Comparison of ENCODE assay signal across 22 mouse cellular contexts in genomic region chr8:46988366-46988765, GRCm38 (mm10). TPM values are rescaled to one million over a fixed set of nuclear protein-coding genes. Genes with fewer than 3 reads are reported as not detected.
DNase-seq lines count a peak whose midpoint lies in the region; TF ChIP-seq lines count a peak whose summit lies in the region.
"Had no signal": no experiment of that assay in that cellular context is flagged by ENCODE, and none has a peak within 500 bp of the region (broad histone marks: within the 10 kb centered on the region; RNA-seq: fewer than 3 reads in every experiment).

No protein-coding gene starts in this region.

- H3K79me2 ChIP-seq in heart, adult 2 months (replicated peaks; ENCODE audit: control insufficient read depth, insufficient read depth, low read length) = no peaks in the 10 kb centered on the region

- intact Hi-C loops in heart, adult 2 months (cut with DNase I) = no loop called here

- H3K36me3 ChIP-seq in heart, adult 2 months (ENCODE audit: control insufficient read depth, insufficient read depth, low read length) = no peaks in the 10 kb centered on the region
- H3K36me3 ChIP-seq: embryonic facial prominence, embryonic 12.5 days; heart, embryonic 10.5 days; hindbrain, embryonic 12.5 days had no signal

- H3K4me1 ChIP-seq in heart, adult 2 months (ENCODE audit: control insufficient read depth, insufficient read depth, low read length) = peaks cover 7% of the 10 kb centered on the region
- H3K4me1 ChIP-seq: heart, embryonic 10.5 days; hindbrain, embryonic 12.5 days had no signal

- no peaks in the 10 kb centered on the region for H3K27me3 ChIP-seq in heart, adult 2 months (ENCODE audit: control insufficient read depth, insufficient read depth, low read length)
- H3K27me3 ChIP-seq: CH12.LX; embryonic facial prominence, embryonic 12.5 days; hindbrain, embryonic 12.5 days had no signal

- no peak overlapping the region for H3K9ac ChIP-seq in heart, adult 2 months (ENCODE audit: low read depth, low read length)
- H3K9ac ChIP-seq: embryonic facial prominence, embryonic 12.5 days; forebrain, postnatal 0 days; hindbrain, embryonic 12.5 days had no signal

- H3K4me3 ChIP-seq in heart, adult 2 months = no peak overlapping the region
- H3K4me3 ChIP-seq: embryonic facial prominence, embryonic 12.5 days; heart, embryonic 10.5 days; hindbrain, embryonic 12.5 days had no signal

- TF ChIP-seq CTCF in heart, adult 2 months (IDR thresholded peaks at IDR 0.05) = no peak
- no peak for TF ChIP-seq CTCF in brain, embryonic 14.5 days (IDR thresholded peaks at IDR 0.05; ENCODE audit: borderline replicate concordance, extremely low read depth, insufficient read depth, insufficient read length)

- 52% methylated on average over 6 of the region's 6 CpGs for WGBS in heart, adult 2 months

- no peak overlapping the region for H3K27ac ChIP-seq in heart, adult 2 months
- H3K27ac ChIP-seq: embryonic facial prominence, embryonic 12.5 days; heart, embryonic 10.5 days; hindbrain, embryonic 12.5 days had no signal

- no peak for TF ChIP-seq EP300 in heart, adult 2 months (IDR thresholded peaks at IDR 0.05; ENCODE audit: insufficient read depth, low read depth, low read length)

- no peak for TF ChIP-seq POLR2A in heart, adult 2 months (IDR thresholded peaks at IDR 0.05; ENCODE audit: insufficient read depth, low read depth, low read length)
- no peak for TF ChIP-seq POLR2A in brain, embryonic 14.5 days (IDR thresholded peaks at IDR 0.05; ENCODE audit: borderline replicate concordance, extremely low read depth, insufficient read depth, insufficient read length, poor library complexity, severe bottlenecking)

- peak; percentile 85 for DNase-seq in heart, adult 11 months
- DNase-seq in heart, adult 2 months = no peak
- DNase-seq in layer of hippocampus, adult 9-11 months = peak; percentile 20
- DNase-seq in layer of hippocampus, postnatal 36 days = no peak
- peak; percentile 52 for DNase-seq in Muller cell, postnatal 12 days (ENCODE audit: inconsistent ontology term)
- peak; percentile 21 for DNase-seq in brain, embryonic 14.5 days (ENCODE audit: low read depth)
- no peak for DNase-seq in thymus, postnatal 4 days
- DNase-seq: adrenal gland, adult 8-10 months; adrenal gland, postnatal 36 days; cerebellum, adult 11-12 months; cerebellum, adult 9-10 months; cerebellum, postnatal 25 days; forebrain, postnatal 0 days; gastrocnemius, postnatal 14 days; heart, postnatal 10 days; heart, postnatal 4 days had no signal

RNA-seq across cellular contexts. Expression of gene Enpp6, which starts 1.7 kb away (rescaled TPM):
- 1 to 10 TPM; 2.9 to 3.5 TPM for total RNA-seq in heart, adult 2 months (2021)
- polyA plus RNA-seq in heart, adult 2 months (2012; rRNA removed) = 5.9 and 7.7 TPM in 2 replicates
- 1 to 10 TPM; 6.7 to 9.9 TPM for total RNA-seq in layer of hippocampus, postnatal 36 days (2021)
- polyA plus RNA-seq in brain, embryonic 14.5 days (2012; rRNA removed) = 0.48 and 0.51 TPM in 2 replicates
- total RNA-seq: CH12.LX; granulocyte monocyte progenitor cell, adult 5-6 weeks had no signal
- polyA plus RNA-seq: C2C12 had no signal

Comparison
In these comparisons a context has a peak if more than half of its experiments do, and no peak if none do; other contexts are left out.
1. DNase-seq: peak in heart, adult 11 months (single experiment), layer of hippocampus, adult 9-11 months (single experiment), Muller cell, postnatal 12 days (single experiment) and brain, embryonic 14.5 days (single experiment); none in heart, adult 2 months (0 of 2), layer of hippocampus, postnatal 36 days (0 of 2) and thymus, postnatal 4 days (single experiment).